Mouse (Mus musculus): Measurements from ENCODE around the gene Tmod1. TPM values are rescaled to one million over a fixed set of nuclear protein-coding genes. Genes with fewer than 3 reads are reported as not detected.

Gene Tmod1
- polyA plus RNA-seq, 1 experiment from 2014 or later = 2.0 TPM

DNA sequence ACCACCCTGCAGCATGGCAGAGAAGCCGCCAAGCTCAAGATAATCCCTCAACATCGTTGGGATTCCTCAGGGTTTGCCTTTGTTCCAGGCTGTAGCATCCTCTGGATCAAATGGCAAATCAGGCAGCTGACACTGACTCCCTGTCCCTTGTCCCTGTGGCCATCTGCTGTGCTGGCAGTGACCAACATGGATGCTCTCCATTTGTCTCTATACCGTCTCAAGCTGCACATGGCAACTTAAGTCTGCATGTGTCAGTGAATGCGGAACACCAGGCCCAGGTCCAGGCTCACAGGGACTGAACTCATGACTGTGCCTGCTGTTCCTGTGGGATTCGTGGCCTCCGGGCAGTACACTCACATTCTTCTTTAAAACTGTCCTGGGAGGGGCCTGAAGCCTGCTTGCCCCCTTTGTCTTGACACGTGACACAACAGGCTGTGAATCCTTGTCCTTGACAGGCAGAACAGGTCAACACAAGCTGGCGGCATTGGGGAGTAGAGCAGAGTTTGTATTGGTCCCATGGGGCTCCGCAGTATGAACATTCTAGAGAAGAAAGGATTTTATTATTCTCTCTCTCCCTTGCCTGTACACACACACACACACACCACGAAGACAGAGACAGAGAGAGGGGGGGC lies 77.9 kb downstream of the Tmod1 start:
- Histone ChIP-seq H3K36me3 (ENCODE audit: insufficient read depth) (peaks cover 80% of the 10 kb centered on the region), H3K27ac (ENCODE audit: low read depth) (no peak overlapping the region), H3K4me2 (no peak overlapping the region), H3K27me3 (ENCODE audit: insufficient read depth, low read length) (no peaks in the 10 kb centered on the region), H3K9ac (no peak overlapping the region), H3K4me3 (ENCODE audit: low read depth, low read length) (no peak overlapping the region), H3K4me1 (ENCODE audit: insufficient read depth) (no peaks in the 10 kb centered on the region), H3K9me3 (ENCODE audit: low read depth, low read length) (no peaks in the 10 kb centered on the region)
- ATAC-seq (ENCODE audit: insufficient read depth) (no peak), DNase-seq (no peak)
- TF ChIP-seq CTCF (IDR thresholded peaks at IDR 0.05; ENCODE audit: low read depth) = no peak
- 85% methylated on average over 10 of the region's 10 CpGs for WGBS

GRCm38 (mm10) chr4:46117536-46117935 lies 78.8 kb downstream of the Tmod1 start:
- TF ChIP-seq CTCF (IDR thresholded peaks at IDR 0.05; ENCODE audit: low read depth) = no peak
- 93% methylated on average over 4 of the region's 4 CpGs for WGBS
- Histone ChIP-seq H3K27me3 (ENCODE audit: insufficient read depth, low read length) (no peaks in the 10 kb centered on the region), H3K4me1 (ENCODE audit: insufficient read depth) (no peaks in the 10 kb centered on the region), H3K9ac (no peak overlapping the region), H3K9me3 (ENCODE audit: low read depth, low read length) (no peaks in the 10 kb centered on the region), H3K36me3 (ENCODE audit: insufficient read depth) (peaks cover 88% of the 10 kb centered on the region), H3K27ac (ENCODE audit: low read depth) (no peak overlapping the region), H3K4me2 (no peak overlapping the region), H3K4me3 (ENCODE audit: low read depth, low read length) (no peak overlapping the region)
- DNase-seq (no peak), ATAC-seq (ENCODE audit: insufficient read depth) (no peak)

DNA sequence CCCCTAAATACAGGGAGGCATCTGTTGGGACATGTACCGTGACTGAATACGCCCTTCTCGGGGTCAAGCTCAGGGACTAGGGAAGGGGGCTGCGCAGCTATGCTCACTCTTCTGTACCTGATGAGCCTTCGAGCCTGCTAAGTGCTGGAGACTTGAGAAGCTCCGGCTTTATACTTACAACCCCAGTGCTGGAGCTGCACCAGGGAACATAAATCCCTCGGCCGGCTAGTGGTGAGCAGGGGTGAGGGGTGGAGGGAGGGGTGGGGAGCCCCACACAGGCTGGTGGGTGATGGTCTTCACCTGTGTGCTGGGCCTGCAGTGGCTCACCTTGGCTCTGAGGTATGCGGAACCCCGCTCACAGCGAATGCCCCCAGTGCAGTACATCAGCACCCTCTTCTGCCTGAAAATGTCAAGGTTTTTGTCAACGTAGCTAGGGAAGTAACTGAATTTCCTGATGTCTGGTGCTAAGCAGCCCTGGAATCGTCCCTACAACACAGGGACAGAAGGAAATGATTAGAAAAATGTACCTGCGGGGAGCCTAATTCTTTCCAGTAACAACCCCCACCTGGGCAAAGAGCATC lies 80.9 kb downstream of the Tmod1 start:
- ATAC-seq (ENCODE audit: insufficient read depth) (no peak), DNase-seq (no peak)
- no peak overlapping the region for H3K9ac ChIP-seq
- no peak for TF ChIP-seq CTCF (IDR thresholded peaks at IDR 0.05; ENCODE audit: low read depth)
- H3K4me3 ChIP-seq (ENCODE audit: low read depth, low read length) = no peak overlapping the region
- no peaks in the 10 kb centered on the region for H3K4me1 ChIP-seq (ENCODE audit: insufficient read depth)
- no peak overlapping the region for H3K4me2 ChIP-seq
- no peak overlapping the region for H3K27ac ChIP-seq (ENCODE audit: low read depth)
- H3K27me3 ChIP-seq (ENCODE audit: insufficient read depth, low read length) = no peaks in the 10 kb centered on the region
- no peaks in the 10 kb centered on the region for H3K9me3 ChIP-seq (ENCODE audit: low read depth, low read length)
- 91% methylated on average over 14 of the region's 14 CpGs for WGBS
- peaks cover 94% of the 10 kb centered on the region for H3K36me3 ChIP-seq (ENCODE audit: insufficient read depth)

DNA sequence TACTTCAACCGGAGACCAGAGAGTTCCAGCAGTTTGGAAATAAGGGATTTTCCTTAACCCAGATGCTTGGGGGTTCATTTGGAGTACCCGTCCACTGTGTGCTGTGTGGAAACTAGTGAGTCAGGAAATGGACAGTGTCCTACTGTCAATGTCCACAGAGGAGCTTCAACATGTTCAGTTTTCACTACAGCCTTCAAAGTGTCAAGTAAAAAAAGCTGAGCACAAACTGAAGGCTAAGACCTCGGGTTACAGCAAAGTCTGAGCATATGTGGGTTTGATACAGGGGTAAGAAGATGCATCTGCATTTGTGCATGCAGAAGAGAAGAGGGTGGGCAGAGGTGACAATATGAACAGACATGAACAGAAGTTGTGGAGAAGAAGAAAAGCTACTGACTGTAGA lies 82.0 kb downstream of the Tmod1 start:
- DNase-seq (no peak), ATAC-seq (ENCODE audit: insufficient read depth) (no peak)
- Histone ChIP-seq H3K27ac (ENCODE audit: low read depth) (no peak overlapping the region), H3K9me3 (ENCODE audit: low read depth, low read length) (no peaks in the 10 kb centered on the region), H3K4me2 (no peak overlapping the region), H3K9ac (no peak overlapping the region), H3K36me3 (ENCODE audit: insufficient read depth) (peaks cover 94% of the 10 kb centered on the region), H3K4me3 (ENCODE audit: low read depth, low read length) (no peak overlapping the region), H3K4me1 (ENCODE audit: insufficient read depth) (no peaks in the 10 kb centered on the region), H3K27me3 (ENCODE audit: insufficient read depth, low read length) (no peaks in the 10 kb centered on the region)
- 78% methylated on average over 3 of the region's 3 CpGs for WGBS
- TF ChIP-seq CTCF (IDR thresholded peaks at IDR 0.05; ENCODE audit: low read depth) = no peak

DNA sequence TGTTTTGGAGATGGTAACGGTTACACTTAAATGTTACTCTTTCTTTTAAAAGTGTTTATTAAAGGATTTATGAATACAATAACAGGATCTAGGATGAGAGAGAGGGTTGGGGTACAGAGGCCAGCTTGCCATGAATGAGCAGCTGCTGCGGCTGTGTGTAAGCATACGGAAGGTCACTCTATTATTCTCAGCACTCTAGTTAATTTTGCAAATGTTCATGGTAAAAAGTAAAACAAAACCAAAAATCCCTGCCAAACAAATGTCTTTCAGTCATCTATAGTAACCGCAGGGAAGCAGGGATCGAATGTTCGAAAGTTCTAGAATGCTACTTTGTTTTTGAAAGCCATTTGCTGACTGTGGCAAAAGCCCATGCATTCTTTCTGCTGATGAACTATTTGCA lies 84.6 kb downstream of the Tmod1 start:
- no peaks in the 10 kb centered on the region for H3K9me3 ChIP-seq (ENCODE audit: low read depth, low read length)
- H3K4me1 ChIP-seq (ENCODE audit: insufficient read depth) = no peaks in the 10 kb centered on the region
- ATAC-seq (ENCODE audit: insufficient read depth) (no peak), DNase-seq (no peak)
- no peak overlapping the region for H3K27ac ChIP-seq (ENCODE audit: low read depth)
- no peak overlapping the region for H3K4me3 ChIP-seq (ENCODE audit: low read depth, low read length)
- no peak overlapping the region for H3K9ac ChIP-seq
- no peak overlapping the region for H3K4me2 ChIP-seq
- 86% methylated on average over 6 of the region's 6 CpGs for WGBS
- peaks cover 80% of the 10 kb centered on the region for H3K36me3 ChIP-seq (ENCODE audit: insufficient read depth)
- H3K27me3 ChIP-seq (ENCODE audit: insufficient read depth, low read length) = no peaks in the 10 kb centered on the region
- TF ChIP-seq CTCF (IDR thresholded peaks at IDR 0.05; ENCODE audit: low read depth) = no peak

DNA sequence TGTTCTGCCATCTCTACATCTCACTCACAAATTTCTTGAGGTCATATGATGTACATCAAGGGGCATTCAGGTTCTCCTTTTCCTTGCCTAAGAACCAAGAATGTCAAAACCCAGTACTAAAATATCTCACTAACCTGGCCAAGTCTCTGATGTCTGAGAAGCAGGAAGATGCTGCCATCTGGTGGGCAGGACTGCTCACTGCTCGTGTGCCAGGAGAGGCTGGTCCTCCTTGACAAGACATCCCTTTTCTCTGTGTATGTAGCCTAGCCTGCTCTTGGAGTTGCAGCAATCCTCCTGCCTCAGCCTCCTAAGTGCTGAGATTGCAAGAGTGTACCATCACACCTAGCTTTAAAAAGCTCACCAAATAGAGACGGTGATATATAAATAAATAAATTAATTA lies 87.8 kb downstream of the Tmod1 start:
- H3K4me3 ChIP-seq (ENCODE audit: low read depth, low read length) = no peak overlapping the region
- peaks cover 82% of the 10 kb centered on the region for H3K36me3 ChIP-seq (ENCODE audit: insufficient read depth)
- H3K9ac ChIP-seq = no peak overlapping the region
- DNase-seq (peak; percentile 89), ATAC-seq (ENCODE audit: insufficient read depth) (no peak)
- no peak overlapping the region for H3K27ac ChIP-seq (ENCODE audit: low read depth)
- TF ChIP-seq CTCF (IDR thresholded peaks at IDR 0.05; ENCODE audit: low read depth) = peak; percentile 91
- no peaks in the 10 kb centered on the region for H3K9me3 ChIP-seq (ENCODE audit: low read depth, low read length)
- WGBS = 43% methylated on average over 2 of the region's 2 CpGs
- H3K4me1 ChIP-seq (ENCODE audit: insufficient read depth) = no peaks in the 10 kb centered on the region
- no peak overlapping the region for H3K4me2 ChIP-seq
- no peaks in the 10 kb centered on the region for H3K27me3 ChIP-seq (ENCODE audit: insufficient read depth, low read length)

DNA sequence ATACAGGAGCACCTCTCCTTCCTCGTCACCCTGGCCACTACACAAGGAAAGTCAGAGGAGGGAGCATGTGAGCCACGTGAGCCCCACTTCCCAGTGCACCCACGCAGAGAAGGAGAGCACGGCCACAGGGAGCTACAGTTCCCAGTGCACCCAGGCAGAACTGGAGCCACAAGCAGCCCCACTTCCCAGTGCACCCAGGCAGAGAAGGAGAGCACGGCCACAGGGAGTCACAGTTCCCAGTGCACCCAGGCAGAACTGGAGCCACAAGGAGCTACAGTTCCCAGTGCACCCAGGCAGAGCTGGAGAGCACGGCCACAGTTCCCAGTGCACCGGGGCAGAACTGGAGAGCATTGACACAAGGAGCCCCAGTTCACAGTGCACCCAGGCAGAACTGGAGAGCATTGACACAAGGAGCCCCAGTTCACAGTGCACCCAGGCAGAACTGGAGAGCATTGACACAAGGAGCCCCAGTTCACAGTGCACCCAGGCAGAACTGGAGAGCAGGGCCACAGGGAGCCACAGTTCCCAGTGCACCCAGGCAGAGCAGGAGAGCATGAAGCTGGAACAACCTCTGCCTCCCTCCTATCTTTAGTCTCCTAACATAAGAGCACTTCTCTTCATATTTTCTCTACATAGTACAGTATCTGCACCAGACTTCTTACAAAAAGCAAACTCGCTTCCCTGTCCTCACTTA lies 90.7 kb downstream of the Tmod1 start:
- peaks cover 78% of the 10 kb centered on the region for H3K36me3 ChIP-seq (ENCODE audit: insufficient read depth)
- no peak for TF ChIP-seq CTCF (IDR thresholded peaks at IDR 0.05; ENCODE audit: low read depth)
- no peak overlapping the region for H3K4me2 ChIP-seq
- H3K9me3 ChIP-seq (ENCODE audit: low read depth, low read length) = no peaks in the 10 kb centered on the region
- DNase-seq (no peak), ATAC-seq (ENCODE audit: insufficient read depth) (no peak)
- 92% methylated on average over 8 of the region's 8 CpGs for WGBS
- H3K4me1 ChIP-seq (ENCODE audit: insufficient read depth) = no peaks in the 10 kb centered on the region
- no peak overlapping the region for H3K27ac ChIP-seq (ENCODE audit: low read depth)
- no peak overlapping the region for H3K4me3 ChIP-seq (ENCODE audit: low read depth, low read length)
- H3K27me3 ChIP-seq (ENCODE audit: insufficient read depth, low read length) = no peaks in the 10 kb centered on the region
- no peak overlapping the region for H3K9ac ChIP-seq
